Mouse (Mus musculus) heart, postnatal 10 days (tissue): ENCODE results near the gene Pdxp. TPM values are rescaled to one million over a fixed set of nuclear protein-coding genes. Genes with fewer than 3 reads are reported as not detected.

ENCODE experiments used
- DNase-seq, 2 experiments: peaks; one replicate each; pipeline ENCODE4 v3.0.0; 2021
- intact Hi-C: fragments of 180-260 bp; cut with DNase I; formaldehyde crosslinking; loops from one replicate; pipeline ENCODE4 v1.15.1; 2025
- total RNA-seq, 2 experiments: library from RNA; stranded (reverse); gene quantifications; 2 replicates each; pipeline ENCODE4 v1.2.3; 2021

The Pdxp gene
- total RNA-seq, 2 experiments from 2014 or later = 2.8 to 3.2 TPM

- DNase-seq = peak; percentile 95 to 96
- intact Hi-C loops = no loop called here
These were observed 12.6 kb downstream of the Pdxp start, which contains the start of gene Lgals1 for GRCm38 (mm10) chr15:78926021-78926919. TSS of gene Lgals1 (plus strand) at chr15:78926725.

GRCm38 (mm10) chr15:78927021-78927787 lies 13.5 kb downstream of the Pdxp start:
- DNase-seq = peak; percentile 50 to 63
- intact Hi-C loops = no loop called here

DNA sequence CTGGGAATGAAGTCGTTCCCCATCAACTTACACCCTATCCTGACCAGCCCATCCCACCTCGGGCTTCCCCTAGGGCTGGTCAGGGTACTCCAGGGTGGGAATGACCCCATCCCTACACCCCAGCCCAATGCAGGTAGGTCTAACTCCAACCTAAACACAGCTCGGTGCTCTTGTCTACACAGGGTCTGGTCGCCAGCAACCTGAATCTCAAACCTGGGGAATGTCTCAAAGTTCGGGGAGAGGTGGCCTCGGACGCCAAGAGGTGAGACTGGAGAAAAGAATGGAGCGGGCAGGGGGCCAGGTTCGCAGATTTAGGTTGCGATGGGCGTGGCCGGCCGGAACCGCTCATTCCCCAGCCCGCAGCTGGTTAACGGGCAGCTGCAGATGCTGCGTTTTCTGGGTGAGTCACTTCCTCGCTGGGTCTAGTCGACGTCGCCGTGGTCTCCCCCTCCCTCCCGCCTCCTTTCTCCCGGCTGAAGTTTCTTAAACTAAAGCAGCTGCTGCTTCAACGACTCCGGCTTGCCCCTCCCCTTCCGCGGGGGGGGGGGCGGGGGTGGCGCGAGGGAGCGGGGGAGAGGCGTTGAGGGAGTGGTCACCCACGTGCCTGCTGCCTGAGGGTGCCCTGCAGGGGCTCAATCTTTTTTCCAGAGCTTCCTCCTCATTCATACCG lies 14.2 kb downstream of the Pdxp start:
- intact Hi-C loops = no loop called here
- peak; percentile 83 to 86 for DNase-seq

GRCm38 (mm10) chr15:78928539-78928938 lies 14.8 kb downstream of the Pdxp start:
- no peak for DNase-seq
- intact Hi-C loops = no loop called here

- DNase-seq = no peak
- intact Hi-C loops = no loop called here
These were observed 16.5 kb downstream of the Pdxp start for GRCm38 (mm10) chr15:78930192-78930706.

GRCm38 (mm10) chr15:78930801-78931426 lies 17.2 kb downstream of the Pdxp start:
- no peak for DNase-seq
- intact Hi-C loops = loop anchor here (1.0 kb wide), 1 partner anchor 16 kb away; no protein-coding TSS in a partner anchor

GRCm38 (mm10) chr15:78931577-78931976 lies 17.9 kb downstream of the Pdxp start:
- intact Hi-C loops = loop anchor here (1.0 kb wide), 1 partner anchor 16 kb away; no protein-coding TSS in a partner anchor
- DNase-seq = peak; percentile 72 to 73

DNA sequence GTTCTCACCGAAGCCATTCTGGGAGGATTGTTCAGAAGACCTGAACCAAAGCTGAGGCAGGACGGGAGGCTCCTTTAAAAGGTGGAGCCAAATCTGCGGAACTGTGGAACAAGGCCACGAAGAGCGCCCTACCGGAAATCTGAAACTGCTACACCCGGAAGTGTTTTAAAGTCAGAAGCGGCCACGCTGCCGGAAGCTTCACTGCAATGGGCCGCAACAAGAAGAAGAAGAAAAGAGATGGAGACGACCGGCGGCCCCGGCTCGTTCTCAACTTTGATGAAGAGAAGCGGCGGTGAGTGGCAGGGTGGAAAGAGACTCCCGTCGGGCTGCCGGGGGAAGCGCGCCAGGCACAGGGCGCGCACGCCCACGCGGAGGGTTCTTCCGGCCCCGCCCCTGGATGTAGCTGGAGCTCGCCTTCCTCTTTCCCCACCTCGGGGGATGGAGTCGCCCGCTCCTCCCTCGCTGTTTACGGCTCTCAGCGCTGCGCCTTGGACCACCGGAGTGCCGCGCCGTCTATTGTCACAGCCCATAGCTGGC lies 21.1 kb downstream of the Pdxp start, which contains the start of gene Nol12:
Nol12 (plus strand) TSS at position 150 of the 537 bp plus-strand sequence.
- intact Hi-C loops = no loop called here
- DNase-seq = peak; percentile 91 to 93

DNA sequence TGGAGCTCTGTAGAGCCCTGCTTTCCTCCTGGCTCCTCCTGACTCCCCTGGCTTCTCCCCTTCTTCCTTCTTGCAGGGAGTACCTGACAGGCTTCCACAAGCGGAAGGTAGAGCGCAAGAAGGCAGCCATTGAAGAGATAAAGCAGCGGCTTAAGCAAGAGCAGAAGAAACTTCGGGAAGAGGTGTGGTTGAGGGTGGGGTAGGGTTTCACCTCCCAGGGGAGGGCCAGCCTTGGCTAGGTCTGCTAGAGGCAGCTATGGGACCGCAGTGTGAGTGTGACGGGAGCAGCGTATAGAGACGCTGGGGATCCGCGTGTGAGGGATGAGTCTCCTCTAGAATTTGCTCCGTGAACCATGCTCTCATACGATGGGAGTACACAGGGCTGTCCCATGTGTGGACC lies 22.7 kb downstream of the Pdxp start:
- no peak for DNase-seq
- intact Hi-C loops = no loop called here

DNA sequence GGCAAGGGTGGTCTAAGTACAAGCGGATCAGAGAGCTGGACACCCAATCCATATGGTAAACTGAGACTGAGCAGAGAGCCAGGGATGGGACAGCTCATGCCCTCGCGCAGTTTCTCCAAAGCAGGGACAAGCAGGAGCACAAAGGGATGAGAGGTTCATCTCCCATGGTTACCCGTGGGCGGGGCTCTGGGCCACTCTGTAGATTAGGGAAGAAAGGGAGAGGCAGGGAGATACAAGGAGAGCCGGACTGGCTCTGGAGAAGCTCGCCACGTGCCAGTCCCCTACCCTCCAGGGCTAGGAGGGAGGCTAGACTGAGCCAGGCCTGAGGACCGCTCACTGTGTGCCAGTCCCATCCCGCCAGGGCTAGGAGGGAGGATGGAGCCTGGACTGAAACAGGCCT lies 23.6 kb downstream of the Pdxp start:
- intact Hi-C loops = no loop called here
- no peak for DNase-seq

DNA sequence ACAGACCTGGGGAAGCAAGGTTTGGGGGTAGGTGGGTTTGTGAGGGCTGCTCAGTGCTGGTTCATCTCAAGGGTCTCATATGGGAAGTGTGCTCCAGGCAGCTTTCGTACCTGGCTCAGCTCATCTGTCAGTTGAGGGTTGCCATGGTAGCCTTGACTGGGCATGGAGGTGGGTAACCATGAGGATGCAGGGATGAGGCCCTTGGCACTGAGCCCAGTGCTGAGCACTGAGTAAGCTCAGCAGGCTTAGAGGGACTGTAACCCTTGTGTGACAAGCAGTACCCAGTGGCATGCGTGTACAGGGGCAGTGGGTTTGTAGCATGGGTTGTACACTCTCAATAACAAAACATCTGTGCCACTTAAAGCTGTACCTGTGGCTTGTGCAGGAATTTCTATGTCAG lies 24.2 kb downstream of the Pdxp start:
- DNase-seq = no peak
- intact Hi-C loops = no loop called here

DNA sequence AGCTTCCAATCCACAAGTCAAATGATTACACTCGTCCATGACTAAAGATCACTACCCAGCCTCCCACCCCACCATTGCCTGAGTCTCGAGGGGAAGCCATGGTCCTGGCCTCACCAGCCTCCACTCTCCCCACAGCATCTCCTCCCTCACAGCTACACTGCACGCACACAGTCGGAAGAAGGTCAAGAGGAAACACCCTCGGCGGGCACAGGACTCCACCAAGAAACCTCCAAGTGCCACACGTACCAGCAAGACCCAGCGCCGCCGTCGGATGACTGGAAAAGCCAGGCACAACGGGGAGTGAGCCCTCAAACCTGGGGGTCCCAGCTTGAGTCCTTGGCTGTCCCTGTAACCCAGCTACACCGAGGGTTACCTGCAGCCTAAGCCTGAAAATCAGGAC lies 26.6 kb downstream of the Pdxp start:
- DNase-seq = no peak
- intact Hi-C loops = no loop called here

DNA sequence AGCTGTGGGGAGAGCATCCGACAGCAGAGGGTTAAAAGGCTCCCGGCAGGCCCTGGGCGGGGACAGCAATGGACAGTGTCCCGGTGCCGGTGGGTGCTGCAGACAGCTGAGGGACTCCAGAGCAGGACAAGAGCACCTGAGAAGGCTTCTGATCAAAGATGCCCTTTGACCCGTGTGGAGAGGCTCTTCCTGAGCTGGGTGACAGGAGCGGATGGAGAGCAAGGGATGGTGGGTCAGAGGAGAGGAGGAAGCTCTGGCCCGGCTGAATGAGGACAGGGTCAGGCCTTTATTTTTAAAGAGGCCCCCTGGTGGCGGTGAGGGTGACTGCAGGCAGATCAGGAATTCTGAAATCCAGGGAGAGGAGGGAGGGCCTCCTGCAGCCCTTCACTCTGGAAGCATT lies 28.9 kb downstream of the Pdxp start:
- intact Hi-C loops = loop anchor here (1.0 kb wide), 1 partner anchor 27 kb away; no protein-coding TSS in a partner anchor
- DNase-seq = peak; percentile 91 to 94

DNA sequence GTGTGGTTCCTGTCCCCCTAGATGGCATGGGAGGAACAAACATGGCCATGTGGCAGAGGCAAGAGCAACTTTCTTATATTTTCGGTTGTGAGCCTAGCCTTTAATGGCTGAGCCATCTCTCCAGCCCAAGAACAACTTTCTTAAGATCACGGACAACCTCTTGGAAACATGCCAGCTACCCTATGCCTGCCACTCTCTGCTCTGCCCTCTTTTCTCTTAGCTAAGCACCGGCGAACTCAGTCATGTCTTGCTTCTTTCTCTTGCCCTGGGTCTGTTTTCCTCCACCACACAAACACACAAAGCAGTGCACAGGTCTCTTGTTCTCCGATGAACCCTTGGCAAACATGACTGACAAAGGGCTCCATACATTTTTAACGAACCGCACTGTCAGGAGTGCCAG lies 32.5 kb downstream of the Pdxp start:
- no peak for DNase-seq
- intact Hi-C loops = no loop called here

DNA sequence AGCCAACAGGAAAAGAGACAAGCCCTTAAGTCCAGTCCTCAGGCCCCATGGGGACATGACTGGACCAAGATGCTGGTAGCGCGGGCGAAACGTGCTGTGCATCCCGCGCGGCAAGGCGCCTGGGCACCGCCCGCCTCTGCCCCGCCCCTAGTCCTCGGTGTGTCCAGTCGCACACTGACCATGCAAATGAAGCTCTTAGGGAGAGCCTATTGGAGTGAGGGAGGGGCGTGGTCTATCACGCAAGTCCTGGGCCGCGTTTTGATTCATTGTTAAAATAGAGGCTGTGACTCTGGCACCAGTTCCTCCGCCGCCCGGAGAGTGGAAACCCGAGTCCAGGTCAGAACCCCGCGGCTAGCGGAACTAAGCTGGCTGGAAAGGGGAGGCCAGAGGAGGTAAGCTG lies 33.9 kb downstream of the Pdxp start, which contains the start of gene Triobp:
Triobp (plus strand) TSS at position 68 of the 400 bp plus-strand sequence.
- intact Hi-C loops = no loop called here
- peak; percentile 91 for DNase-seq

DNA sequence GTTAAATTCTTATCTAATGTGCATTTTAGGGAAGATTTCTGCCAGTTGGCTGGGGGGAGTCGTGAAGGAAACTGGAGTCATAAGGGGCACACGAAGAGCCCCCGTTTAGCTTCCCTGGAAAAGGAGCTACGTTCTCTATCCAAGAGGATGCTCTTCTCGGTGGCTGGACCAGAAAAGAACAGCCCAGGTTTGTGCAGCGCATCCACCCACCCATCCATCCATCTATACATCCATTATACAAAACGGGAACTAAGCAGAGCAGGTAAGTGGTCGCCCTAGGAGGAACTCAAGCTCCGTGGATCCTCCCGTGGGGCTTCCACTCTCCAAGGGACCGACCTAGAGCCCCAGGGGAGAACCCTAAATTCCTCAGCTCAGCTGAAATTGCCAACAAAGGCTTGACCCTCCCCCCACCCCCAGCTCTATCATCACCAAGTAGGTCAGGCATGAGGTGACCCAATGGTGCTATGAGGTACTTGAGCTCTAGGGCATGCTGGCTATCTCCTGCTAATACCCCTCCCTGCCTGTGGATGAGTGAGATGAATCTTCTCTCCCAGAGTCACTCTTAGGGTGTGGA lies 34.5 kb downstream of the Pdxp start:
- DNase-seq = no peak
- intact Hi-C loops = no loop called here

DNA sequence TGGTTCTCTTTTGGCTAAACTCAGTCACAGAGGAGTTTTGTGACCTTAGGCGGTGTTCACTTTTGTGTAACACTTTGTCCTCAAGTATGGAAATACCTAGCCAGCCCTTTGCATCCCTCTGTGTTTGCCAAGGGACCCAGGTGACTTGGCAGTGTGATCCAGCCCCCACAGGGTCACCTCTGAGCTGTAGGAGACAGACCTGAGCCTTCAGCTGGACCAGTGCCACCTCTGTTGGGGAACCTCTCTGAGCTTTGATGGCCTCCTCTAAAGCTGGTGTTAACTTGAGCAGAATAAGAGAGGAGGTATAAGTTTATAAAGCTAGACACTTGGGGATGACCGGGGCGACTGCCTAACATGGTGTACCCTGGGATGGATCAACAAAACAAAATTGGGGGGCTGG lies 35.2 kb downstream of the Pdxp start:
- intact Hi-C loops = no loop called here
- DNase-seq = no peak

- intact Hi-C loops = no loop called here
- DNase-seq = no peak
These were observed 41.9 kb downstream of the Pdxp start for GRCm38 (mm10) chr15:78955663-78956062.

GRCm38 (mm10) chr15:78956351-78956750 lies 42.6 kb downstream of the Pdxp start:
- intact Hi-C loops = no loop called here
- DNase-seq = no peak
